Mouse (Mus musculus) forebrain, embryonic 16.5 days (tissue): ENCODE measurements at regions not wholly inside any gene's neighbourhood (a gene's known extent, or its start where the extent isn't known, plus 50 kb on each side); places are given as distances from the start of the nearest gene placed in this dataset.

ENCODE experiments used
- ATAC-seq: fragments of 200-750 bp; cut with Nextera tagmentation; 2 replicates; pipeline ENCODE4 v1.8.0; 2017; ENCODE audit warnings: mild to moderate bottlenecking, moderate library complexity
- H3K27ac ChIP-seq: fragments of 300-500 bp; sonication (generic); 2 replicates; pipeline ENCODE4 v1.5.1; 2014; ENCODE audit warnings: low read length, control low read depth
- H3K27me3 ChIP-seq: fragments of 300-500 bp; sonication (generic); replicated peaks from 2 replicates; pipeline ENCODE4 v1.6.1; 2014; ENCODE audit warnings: low read length; ENCODE audit not compliant: control insufficient read depth, insufficient read depth
- H3K36me3 ChIP-seq: fragments of 300-500 bp; sonication (generic); 2 replicates; pipeline ENCODE4 v1.6.1; 2014; ENCODE audit not compliant: control insufficient read depth, insufficient read depth
- H3K4me1 ChIP-seq: fragments of 300-500 bp; sonication (generic); replicated peaks from 2 replicates; pipeline ENCODE4 v1.6.1; 2014; ENCODE audit warnings: low read length; ENCODE audit not compliant: control insufficient read depth, insufficient read depth
- H3K4me2 ChIP-seq: fragments of 300-500 bp; sonication (generic); 2 replicates; pipeline ENCODE4 v1.6.1; 2014; ENCODE audit warnings: mild to moderate bottlenecking, low read length, control low read depth
- H3K4me3 ChIP-seq: fragments of 300-500 bp; sonication (generic); replicated peaks from 2 replicates; pipeline ENCODE4 v1.5.1; 2014; ENCODE audit warnings: mild to moderate bottlenecking, low read length, control low read depth
- H3K9ac ChIP-seq: fragments of 300-500 bp; sonication (generic); replicated peaks from 2 replicates; pipeline ENCODE4 v1.6.1; 2014; ENCODE audit warnings: low read depth, low read length, control low read depth
- H3K9me3 ChIP-seq: fragments of 300-500 bp; sonication (generic); 2 replicates; pipeline ENCODE4 v1.6.1; 2016; ENCODE audit warnings: low read length; ENCODE audit not compliant: control insufficient read depth
- WGBS: fragments of 180-500 bp; shearing (Covaris S2); extraction: QIAGEN DNeasy Blood & Tissue Kit; methylation state at CpG from one replicate; pipeline ENCODE4 v1.1.7; 2014; 5-methylcytosine and 5-hydroxymethylcytosine counted together

DNA sequence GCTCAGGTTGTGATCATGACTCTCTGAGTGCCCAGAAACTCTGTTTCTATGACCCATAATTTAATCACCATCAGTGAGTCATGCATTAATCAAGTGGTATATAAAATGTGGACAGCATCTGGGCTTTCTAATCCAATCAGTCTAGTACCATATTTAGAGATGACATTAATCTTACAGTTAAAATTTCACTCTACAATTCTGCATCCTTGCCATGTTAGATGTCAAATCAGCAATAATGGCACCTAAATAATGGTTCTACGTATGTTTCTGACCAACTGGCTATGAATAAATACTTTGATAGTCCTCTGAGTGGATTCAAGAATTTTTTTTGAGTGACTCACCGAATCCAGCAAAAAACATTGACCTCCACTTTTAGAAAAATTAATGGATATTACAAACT is 383.0 kb upstream of the Gm12666 start:
- Histone ChIP-seq H3K9me3 (no peaks in the 10 kb centered on the region), H3K36me3 (no peaks in the 10 kb centered on the region), H3K4me3 (no peak overlapping the region), H3K4me1 (no peaks in the 10 kb centered on the region), H3K27ac (no peak overlapping the region), H3K9ac (no peak overlapping the region), H3K27me3 (no peaks in the 10 kb centered on the region), H3K4me2 (no peak overlapping the region)
- no peak for ATAC-seq
- 84% methylated on average over 2 of the region's 2 CpGs for WGBS

DNA sequence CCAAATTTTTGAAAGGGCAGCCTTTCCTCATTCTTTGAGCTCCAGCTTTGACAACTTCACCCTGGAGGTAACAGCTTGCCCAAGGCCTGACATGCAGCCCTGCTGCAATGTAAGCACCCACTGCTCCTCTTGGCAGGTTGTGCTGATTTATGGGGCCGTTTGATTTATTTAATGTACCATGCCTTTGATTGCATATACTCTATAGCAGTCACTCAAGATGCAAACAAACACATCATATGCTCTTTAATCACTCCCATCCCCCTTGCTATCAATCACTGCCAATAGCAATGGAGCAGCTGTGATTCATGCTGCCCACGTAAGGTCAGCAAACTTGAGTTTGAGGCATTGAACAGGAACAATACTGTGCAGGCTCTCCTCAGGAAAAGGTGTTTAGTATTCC is 373.8 kb upstream of the Gm12666 start:
- no peak overlapping the region for H3K9ac ChIP-seq
- H3K4me1 ChIP-seq: no peaks in the 10 kb centered on the region
- H3K4me2 ChIP-seq: no peak overlapping the region
- WGBS: 58% methylated on average over 2 of the region's 2 CpGs
- H3K27me3 ChIP-seq: no peaks in the 10 kb centered on the region
- H3K36me3 ChIP-seq: no peaks in the 10 kb centered on the region
- ATAC-seq: no peak
- H3K9me3 ChIP-seq: no peaks in the 10 kb centered on the region
- no peak overlapping the region for H3K27ac ChIP-seq
- H3K4me3 ChIP-seq: no peak overlapping the region

DNA sequence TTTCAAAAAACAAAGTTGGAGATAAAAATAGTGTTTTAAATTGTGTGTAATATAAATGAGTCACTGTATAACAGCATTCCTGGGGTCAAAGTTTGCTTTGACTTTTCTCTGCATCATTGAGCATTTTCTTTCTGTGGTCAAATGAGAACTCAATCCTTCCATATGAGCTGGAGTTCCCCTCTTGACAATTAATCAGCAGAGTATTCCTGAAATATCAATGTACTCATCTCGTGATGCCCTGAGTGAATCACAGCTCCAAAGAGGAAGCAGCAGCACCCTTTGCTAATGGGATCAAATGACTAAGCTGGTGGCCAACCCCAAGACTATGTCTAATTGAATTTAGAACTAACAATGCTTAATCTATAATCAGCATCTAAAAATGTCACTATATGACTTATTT is 363.6 kb upstream of the Gm12666 start:
- Histone ChIP-seq H3K9ac (no peak overlapping the region), H3K27me3 (no peaks in the 10 kb centered on the region), H3K27ac (no peak overlapping the region), H3K9me3 (no peaks in the 10 kb centered on the region), H3K4me1 (no peaks in the 10 kb centered on the region), H3K4me3 (no peak overlapping the region), H3K4me2 (no peak overlapping the region), H3K36me3 (no peaks in the 10 kb centered on the region)
- WGBS: 71% methylated on average over 1 of the region's 1 CpGs
- no peak for ATAC-seq

DNA sequence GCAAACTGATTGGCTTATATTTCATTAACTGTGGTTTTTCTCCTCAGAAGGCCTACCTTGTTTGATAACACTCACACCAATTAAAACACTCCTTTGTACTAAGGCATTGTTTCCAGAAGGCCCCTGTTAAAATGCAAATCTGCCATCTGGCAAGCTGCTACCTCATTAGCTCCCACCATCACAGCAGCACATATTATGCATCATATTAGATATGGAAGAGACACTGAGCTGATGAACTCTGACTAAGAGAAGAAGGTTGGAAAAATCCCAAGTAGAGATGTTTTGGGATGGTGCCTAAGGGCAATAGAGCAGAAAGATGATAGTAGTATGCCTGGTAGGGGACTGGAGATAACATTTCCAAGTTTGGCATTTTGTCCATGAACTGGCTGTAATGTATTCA is 350.5 kb upstream of the Gm12666 start:
- peaks cover 3% of the 10 kb centered on the region; the same call in 1 of the 2 replicates for H3K4me1 ChIP-seq
- ATAC-seq: peak; percentile 91
- no peak overlapping the region for H3K4me2 ChIP-seq
- no peaks in the 10 kb centered on the region for H3K27me3 ChIP-seq
- H3K4me3 ChIP-seq: no peak overlapping the region
- H3K36me3 ChIP-seq: no peaks in the 10 kb centered on the region
- H3K27ac ChIP-seq: no peak overlapping the region
- H3K9ac ChIP-seq: no peak overlapping the region
- no peaks in the 10 kb centered on the region for H3K9me3 ChIP-seq

DNA sequence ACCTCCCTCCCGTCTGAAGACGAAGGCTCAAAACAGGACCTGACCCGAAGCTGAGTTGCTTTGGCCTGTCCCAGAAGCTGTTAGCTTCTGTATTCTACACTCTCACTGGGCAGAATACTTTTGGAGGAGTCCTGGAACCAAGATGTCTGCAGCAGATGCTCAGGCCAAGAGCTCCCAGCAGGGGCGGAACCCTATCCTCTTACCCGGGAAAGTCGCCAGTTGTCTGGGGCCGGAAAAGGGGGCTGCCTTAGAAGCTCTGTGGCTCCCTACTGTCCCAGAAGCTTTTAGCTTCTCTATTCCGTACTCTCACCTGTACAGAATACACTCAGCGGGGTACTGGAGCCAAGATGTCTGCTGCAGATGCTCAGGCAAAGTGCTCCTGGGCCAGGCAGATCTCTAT is 346.7 kb upstream of the Gm12666 start:
- WGBS: 94% methylated on average over 9 of the region's 9 CpGs
- Histone ChIP-seq H3K4me3 (no peak overlapping the region), H3K4me1 (peaks cover 3% of the 10 kb centered on the region; the same call in 1 of the 2 replicates), H3K4me2 (no peak overlapping the region), H3K9ac (no peak overlapping the region), H3K27ac (no peak overlapping the region), H3K27me3 (no peaks in the 10 kb centered on the region), H3K9me3 (no peaks in the 10 kb centered on the region), H3K36me3 (no peaks in the 10 kb centered on the region)
- no peak for ATAC-seq

DNA sequence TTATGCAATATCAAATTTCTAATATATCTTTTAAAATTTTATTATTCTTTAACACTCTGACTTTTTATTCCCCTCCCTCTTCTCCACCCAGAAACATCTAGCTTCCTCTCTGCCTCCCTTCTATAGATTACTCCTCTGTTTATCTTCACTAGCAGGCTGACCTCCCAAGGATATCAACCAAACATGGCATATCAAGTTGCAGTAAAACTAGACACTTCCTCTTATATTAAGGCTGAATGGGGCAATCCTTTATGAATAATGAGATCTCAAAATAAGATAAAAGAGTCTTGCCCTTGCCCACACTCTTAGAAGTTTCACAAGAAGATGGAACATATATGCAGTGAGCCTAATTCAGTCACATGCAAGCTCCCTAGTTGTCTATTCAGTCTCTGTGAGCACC is 310.5 kb upstream of the Gm12666 start:
- Histone ChIP-seq H3K4me3 (no peak overlapping the region), H3K4me2 (no peak overlapping the region), H3K27me3 (no peaks in the 10 kb centered on the region), H3K9me3 (no peaks in the 10 kb centered on the region), H3K27ac (no peak overlapping the region), H3K36me3 (no peaks in the 10 kb centered on the region), H3K4me1 (no peaks in the 10 kb centered on the region), H3K9ac (no peak overlapping the region)
- no peak for ATAC-seq

DNA sequence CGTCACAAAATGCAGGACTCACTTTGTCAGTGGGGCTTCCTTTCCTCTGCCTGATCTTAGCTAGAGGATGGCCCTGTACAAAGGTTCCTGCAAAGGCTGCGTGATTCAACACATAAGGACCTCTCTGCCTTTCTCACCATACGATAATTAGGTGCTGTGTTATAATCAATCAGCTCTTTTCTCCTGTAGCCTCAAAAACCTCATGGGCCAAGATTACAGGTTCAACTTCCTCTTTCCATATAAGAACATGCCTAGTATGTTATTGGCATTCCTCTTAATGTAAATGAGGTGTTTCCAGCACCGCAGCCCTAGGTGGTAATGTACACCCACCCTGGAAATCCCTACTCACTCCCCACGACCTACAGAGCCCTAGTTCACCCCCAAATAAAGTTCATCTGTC is 308.6 kb upstream of the Gm12666 start:
- Histone ChIP-seq H3K9me3 (no peaks in the 10 kb centered on the region), H3K4me2 (no peak overlapping the region), H3K36me3 (no peaks in the 10 kb centered on the region), H3K4me3 (no peak overlapping the region), H3K27me3 (no peaks in the 10 kb centered on the region), H3K9ac (no peak overlapping the region), H3K4me1 (no peaks in the 10 kb centered on the region), H3K27ac (no peak overlapping the region)
- WGBS: 74% methylated on average over 5 of the region's 5 CpGs
- no peak for ATAC-seq

DNA sequence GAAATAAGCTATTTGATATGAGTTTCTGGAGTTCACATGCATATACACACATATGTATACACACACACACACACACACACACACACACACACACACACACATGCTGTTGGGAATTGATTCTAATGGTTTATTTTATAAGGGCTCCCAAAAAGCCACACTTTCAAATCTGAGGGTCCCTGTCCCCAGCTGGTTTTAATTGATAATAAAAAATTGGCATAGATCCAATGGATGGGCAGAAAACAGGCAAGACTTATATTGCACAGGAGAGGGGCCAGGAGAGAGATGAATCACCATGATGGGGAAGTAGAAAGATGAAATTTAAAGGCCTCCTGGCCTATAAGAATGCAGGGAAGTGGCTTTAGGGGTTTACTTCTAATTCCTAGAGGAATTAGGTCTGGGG is 295.1 kb upstream of the Gm12666 start:
- Histone ChIP-seq H3K27ac (no peak overlapping the region), H3K36me3 (no peaks in the 10 kb centered on the region), H3K4me2 (no peak overlapping the region), H3K9me3 (no peaks in the 10 kb centered on the region), H3K27me3 (no peaks in the 10 kb centered on the region), H3K4me1 (no peaks in the 10 kb centered on the region), H3K4me3 (no peak overlapping the region), H3K9ac (no peak overlapping the region)
- ATAC-seq: no peak

DNA sequence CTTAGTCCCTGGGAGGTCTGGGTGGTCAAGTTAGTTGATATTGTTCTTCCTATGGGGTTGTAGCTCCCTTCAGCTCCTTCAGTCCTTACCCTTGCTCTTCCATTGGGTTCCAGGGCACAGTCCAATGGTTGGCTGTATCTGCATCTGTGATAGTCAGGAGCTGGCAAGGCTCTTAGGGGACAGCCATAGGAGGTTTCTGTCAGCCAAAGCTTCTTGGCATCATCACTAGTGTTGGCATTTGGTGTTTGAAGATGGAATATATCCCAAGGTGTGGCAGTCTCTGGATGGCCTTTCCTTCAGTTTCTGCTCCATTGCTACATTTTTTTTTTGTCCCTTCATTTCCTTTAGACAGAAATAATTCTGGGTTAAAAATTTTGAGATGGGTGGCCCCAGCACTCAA is 266.6 kb upstream of the Gm12666 start:
- H3K4me3 ChIP-seq: no peak overlapping the region
- ATAC-seq: no peak
- no peaks in the 10 kb centered on the region for H3K27me3 ChIP-seq
- H3K27ac ChIP-seq: no peak overlapping the region
- no peak overlapping the region for H3K4me2 ChIP-seq
- no peaks in the 10 kb centered on the region for H3K4me1 ChIP-seq
- no peaks in the 10 kb centered on the region for H3K9me3 ChIP-seq
- no peaks in the 10 kb centered on the region for H3K36me3 ChIP-seq
- H3K9ac ChIP-seq: no peak overlapping the region
